Mouse (Mus musculus) kidney, embryonic 16.5 days (tissue): ENCODE results near the gene Shisa7. TPM values are rescaled to one million over a fixed set of nuclear protein-coding genes. Genes with fewer than 3 reads are reported as not detected.
"Not testable (repeated sequence)": the region's sequence is repeated elsewhere in the genome, so short reads cannot be mapped to it uniquely, and the experiment has no call there.

ENCODE experiments used
- ATAC-seq: fragments of 200-750 bp; cut with Nextera tagmentation; 2 replicates; pipeline ENCODE4 v1.8.0; 2017; ENCODE audit warnings: moderate TSS enrichment; ENCODE audit not compliant: low FRiP score, low TSS enrichment
- H3K27ac ChIP-seq: fragments of 300-500 bp; sonication (generic); 2 replicates; pipeline ENCODE4 v1.5.1; 2014; ENCODE audit warnings: low read length
- H3K27me3 ChIP-seq: fragments of 300-500 bp; sonication (generic); 2 replicates; pipeline ENCODE4 v1.6.1; 2014; ENCODE audit warnings: low read length, control low read depth, mixed read lengths; ENCODE audit not compliant: insufficient read depth
- H3K36me3 ChIP-seq: fragments of 300-500 bp; sonication (generic); 2 replicates; pipeline ENCODE4 v1.6.1; 2014; ENCODE audit warnings: low read length, control low read depth, mixed read lengths; ENCODE audit not compliant: insufficient read depth
- H3K4me1 ChIP-seq: fragments of 300-500 bp; sonication (generic); 2 replicates; pipeline ENCODE4 v1.6.1; 2014; ENCODE audit warnings: low read length, control low read depth, mixed read lengths; ENCODE audit not compliant: insufficient read depth
- H3K4me2 ChIP-seq: fragments of 300-500 bp; sonication (generic); replicated peaks from 2 replicates; pipeline ENCODE4 v1.6.1; 2014; ENCODE audit warnings: low read depth, low read length
- H3K4me3 ChIP-seq: fragments of 300-500 bp; sonication (generic); 2 replicates; pipeline ENCODE4 v1.5.1; 2014; ENCODE audit warnings: mild to moderate bottlenecking, low read length
- H3K9ac ChIP-seq: fragments of 300-500 bp; sonication (generic); replicated peaks from 2 replicates; pipeline ENCODE4 v1.6.1; 2014; ENCODE audit warnings: low read length
- H3K9me3 ChIP-seq: fragments of 300-500 bp; sonication (generic); 2 replicates; pipeline ENCODE4 v1.6.1; 2016; ENCODE audit warnings: low read length, control low read depth
- WGBS: fragments of 180-500 bp; shearing (Covaris S2); extraction: QIAGEN DNeasy Blood & Tissue Kit; methylation state at CpG from one replicate; pipeline ENCODE4 v1.1.7; 2014; 5-methylcytosine and 5-hydroxymethylcytosine counted together
- polyA plus RNA-seq: library from polyadenylated mRNA; unstranded; fragments of >200 nt; fragmentation: Nextera tagmentation; extraction: Ambion mirVana; gene quantifications from 2 replicates; pipeline ENCODE4 v1.2.1, GENCODE M21; 2015

Shisa7 gene
- polyA plus RNA-seq, 1 experiment from 2014 or later: 0.84 TPM

- Histone ChIP-seq H3K4me2 (no peak overlapping the region), H3K36me3 (no peaks in the 10 kb centered on the region), H3K27ac (no peak overlapping the region), H3K4me1 (peaks cover 3% of the 10 kb centered on the region; the same call in 1 of the 2 replicates), H3K4me3 (no peak overlapping the region), H3K27me3 (peaks cover 24% of the 10 kb centered on the region), H3K9me3 (no peaks in the 10 kb centered on the region), H3K9ac (no peak overlapping the region)
- 6% methylated on average over 12 of the region's 12 CpGs for WGBS
- ATAC-seq: no peak
Observed at GRCm38 (mm10) chr7:4830476-4830875, 14.0 kb downstream of the Shisa7 start.

DNA sequence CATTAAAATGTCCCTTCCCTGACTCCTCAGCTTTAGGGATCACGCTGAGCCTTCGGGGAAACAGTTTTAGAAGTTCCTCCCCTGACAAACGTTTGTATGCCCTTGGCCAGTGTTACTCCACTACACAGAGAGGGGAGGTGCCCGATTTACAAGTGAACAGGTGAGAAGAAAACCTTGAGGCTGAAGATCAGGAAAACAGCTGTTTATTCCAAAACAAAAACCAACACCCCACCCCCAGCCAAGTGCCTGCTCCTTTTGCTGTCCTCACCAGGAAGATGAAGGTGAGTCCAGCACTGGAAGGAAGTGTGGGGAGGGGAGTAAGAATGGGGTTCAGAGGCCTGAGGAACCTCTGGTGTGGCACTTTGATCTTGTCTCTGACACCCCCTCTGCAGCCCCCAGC, 19.1 kb downstream of the Shisa7 start:
- 50% methylated on average over 4 of the region's 4 CpGs for WGBS

GRCm38 (mm10) chr7:4822162-4822907, 22.2 kb downstream of the Shisa7 start:
- 60% methylated on average over 6 of the region's 6 CpGs for WGBS
- ATAC-seq: peak; percentile 71
- H3K27ac ChIP-seq: peak overlapping the region; percentile 43
- H3K9me3 ChIP-seq: no peaks in the 10 kb centered on the region
- no peak overlapping the region for H3K4me3 ChIP-seq
- peaks cover 12% of the 10 kb centered on the region for H3K4me1 ChIP-seq
- H3K4me2 ChIP-seq: no peak overlapping the region
- H3K36me3 ChIP-seq: no peaks in the 10 kb centered on the region
- H3K27me3 ChIP-seq: no peaks in the 10 kb centered on the region
- no peak overlapping the region for H3K9ac ChIP-seq

More for the DNA sequence above, 19.1 kb downstream of the Shisa7 start:
- Histone ChIP-seq H3K9me3 (no peaks in the 10 kb centered on the region), H3K36me3 (no peaks in the 10 kb centered on the region), H3K9ac (no peak overlapping the region), H3K4me1 (peaks cover 12% of the 10 kb centered on the region), H3K4me3 (no peak overlapping the region), H3K27ac (no peak overlapping the region), H3K27me3 (no peaks in the 10 kb centered on the region), H3K4me2 (no peak overlapping the region)
- ATAC-seq: no peak

- Histone ChIP-seq H3K9ac (no peak overlapping the region), H3K27ac (peak overlapping the region; percentile 43), H3K4me1 (peaks cover 12% of the 10 kb centered on the region), H3K4me2 (no peak overlapping the region), H3K36me3 (no peaks in the 10 kb centered on the region), H3K9me3 (no peaks in the 10 kb centered on the region), H3K4me3 (no peak overlapping the region), H3K27me3 (no peaks in the 10 kb centered on the region)
- no peak for ATAC-seq
- WGBS: 72% methylated on average over 4 of the region's 4 CpGs
Observed at GRCm38 (mm10) chr7:4821690-4822089, 22.8 kb downstream of the Shisa7 start.

- WGBS: 92% methylated on average over 7 of the region's 7 CpGs
- not testable (repeated sequence) for H3K27me3 ChIP-seq, H3K36me3 ChIP-seq, H3K4me2 ChIP-seq, H3K4me3 ChIP-seq, H3K9ac ChIP-seq, H3K27ac ChIP-seq, H3K9me3 ChIP-seq, ATAC-seq
- H3K4me1 ChIP-seq: peaks cover 12% of the 10 kb centered on the region
Observed at GRCm38 (mm10) chr7:4820925-4821324, 23.6 kb downstream of the Shisa7 start.

DNA sequence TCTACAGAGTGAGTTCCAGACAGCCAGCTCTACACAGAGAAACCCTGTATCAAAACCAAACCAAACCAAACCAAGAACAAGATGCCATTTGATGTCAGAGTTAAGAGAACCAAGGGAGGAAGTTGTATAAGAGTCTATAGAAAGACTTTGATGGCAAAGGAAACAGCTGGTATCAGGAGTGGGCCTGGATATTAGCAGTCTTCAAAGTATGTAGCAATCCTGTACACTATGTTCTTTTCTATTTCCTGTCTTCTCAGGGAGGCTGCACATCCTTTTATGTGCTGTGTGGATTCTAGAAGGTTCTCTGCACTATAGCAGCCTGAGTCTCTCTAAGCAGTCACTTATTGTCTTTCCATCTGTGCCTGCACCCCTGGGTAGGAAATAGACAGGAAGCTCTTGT, 27.9 kb downstream of the Shisa7 start:
- H3K4me3 ChIP-seq: no peak overlapping the region
- ATAC-seq: no peak
- H3K9ac ChIP-seq: no peak overlapping the region
- no peak overlapping the region for H3K4me2 ChIP-seq
- H3K9me3 ChIP-seq: no peaks in the 10 kb centered on the region
- no peaks in the 10 kb centered on the region for H3K36me3 ChIP-seq
- no peak overlapping the region for H3K27ac ChIP-seq
- H3K27me3 ChIP-seq: no peaks in the 10 kb centered on the region
- H3K4me1 ChIP-seq: peaks cover 5% of the 10 kb centered on the region; the same call in 1 of the 2 replicates

DNA sequence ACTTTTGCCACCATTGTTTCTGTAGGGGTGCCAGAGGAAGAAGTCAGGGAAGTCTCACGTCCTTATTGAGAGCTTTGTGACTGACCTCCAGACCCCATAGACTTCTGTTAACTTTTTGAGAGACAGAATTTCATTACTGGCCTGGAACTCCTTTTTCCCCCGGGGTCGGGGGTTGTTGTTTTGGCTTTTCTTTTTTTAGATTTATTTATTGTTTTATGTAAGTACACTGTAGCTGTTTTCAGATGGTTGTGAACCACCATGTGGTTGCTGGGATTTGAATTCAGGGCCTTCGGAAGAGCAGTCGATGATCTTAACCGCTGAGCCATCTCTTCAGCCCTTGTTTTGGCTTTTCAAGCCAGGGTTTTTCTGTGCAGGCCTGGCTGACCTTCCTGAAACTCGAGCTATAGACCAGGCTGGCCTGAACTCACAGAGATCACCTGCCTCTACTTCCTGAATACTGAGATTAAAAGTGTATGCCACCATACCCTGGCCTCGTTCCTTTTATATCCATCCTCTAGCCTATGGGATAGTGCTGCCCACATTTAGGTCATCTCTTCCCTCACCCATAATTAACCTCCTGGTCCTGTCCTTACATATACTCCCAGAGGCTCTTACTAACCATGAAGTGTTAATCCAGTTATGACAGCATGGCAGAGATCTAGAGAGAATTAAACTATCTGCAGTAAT, 31.2 kb downstream of the Shisa7 start:
- no peaks in the 10 kb centered on the region for H3K9me3 ChIP-seq
- H3K4me1 ChIP-seq: peaks cover 28% of the 10 kb centered on the region
- H3K9ac ChIP-seq: peak overlapping the region; percentile 81
- peak overlapping the region; percentile 77 for H3K4me2 ChIP-seq
- H3K4me3 ChIP-seq: peak overlapping the region; percentile 100
- WGBS: 22% methylated on average over 8 of the region's 8 CpGs
- no peak for ATAC-seq
- H3K27ac ChIP-seq: peak overlapping the region; percentile 95
- H3K36me3 ChIP-seq: peaks cover 21% of the 10 kb centered on the region
- H3K27me3 ChIP-seq: no peaks in the 10 kb centered on the region

DNA sequence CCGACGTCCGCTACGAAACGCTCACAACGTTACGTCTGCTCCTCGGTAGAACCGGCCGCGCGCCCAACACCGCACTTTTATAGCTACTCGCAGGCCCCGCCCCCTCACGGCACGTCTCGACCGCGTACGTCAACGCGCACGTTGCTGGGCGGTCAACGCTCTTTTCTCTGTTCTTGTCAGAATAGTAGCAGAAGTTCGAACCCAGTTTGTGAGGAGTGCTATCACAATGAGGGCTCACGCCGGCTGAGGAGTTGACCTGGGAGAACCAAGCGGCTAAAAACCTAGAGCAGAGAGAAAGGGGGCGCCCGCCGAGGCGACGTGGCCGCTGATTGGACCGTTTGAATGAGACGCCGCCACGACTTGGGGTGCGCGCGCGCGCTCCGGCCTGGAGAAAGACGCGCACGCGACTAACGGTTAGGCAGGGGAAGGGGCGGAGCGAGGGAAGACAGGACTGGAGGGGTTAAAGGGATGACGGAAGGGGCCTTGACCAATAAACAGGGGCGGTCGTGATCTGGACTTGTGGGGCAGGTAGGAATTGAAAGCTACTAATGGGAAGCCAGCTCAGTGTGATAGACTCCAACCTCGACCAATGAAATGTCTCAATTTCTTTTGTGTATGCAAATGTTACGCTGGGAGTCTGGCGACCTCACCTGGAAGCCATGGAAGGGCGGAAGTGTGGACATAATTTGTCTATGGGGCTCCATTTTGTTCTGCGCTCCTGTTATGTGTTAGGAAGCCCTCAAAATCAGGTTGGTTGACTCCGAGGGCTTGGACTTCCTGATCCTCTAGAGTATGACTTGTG, 32.0 kb downstream of the Shisa7 start, which contains the start of gene Ube2s:
Gene Ube2s (minus strand): TSS at position 288 of the 802 bp plus-strand sequence.
- ATAC-seq: peak; percentile 99
- under 1% methylated on average over 62 of the region's 62 CpGs for WGBS
- H3K9ac ChIP-seq: peak within 1 kb of the TSS; percentile 99
- no peaks in the 10 kb centered on the region for H3K9me3 ChIP-seq
- peak within 1 kb of the TSS; percentile 100 for H3K4me3 ChIP-seq
- H3K4me2 ChIP-seq: peak within 1 kb of the TSS; percentile 81
- H3K36me3 ChIP-seq: peaks cover 25% of the 10 kb centered on the region
- peak within 1 kb of the TSS; percentile 95 for H3K27ac ChIP-seq
- H3K27me3 ChIP-seq: no peaks in the 10 kb centered on the region
- peaks cover 28% of the 10 kb centered on the region for H3K4me1 ChIP-seq

DNA sequence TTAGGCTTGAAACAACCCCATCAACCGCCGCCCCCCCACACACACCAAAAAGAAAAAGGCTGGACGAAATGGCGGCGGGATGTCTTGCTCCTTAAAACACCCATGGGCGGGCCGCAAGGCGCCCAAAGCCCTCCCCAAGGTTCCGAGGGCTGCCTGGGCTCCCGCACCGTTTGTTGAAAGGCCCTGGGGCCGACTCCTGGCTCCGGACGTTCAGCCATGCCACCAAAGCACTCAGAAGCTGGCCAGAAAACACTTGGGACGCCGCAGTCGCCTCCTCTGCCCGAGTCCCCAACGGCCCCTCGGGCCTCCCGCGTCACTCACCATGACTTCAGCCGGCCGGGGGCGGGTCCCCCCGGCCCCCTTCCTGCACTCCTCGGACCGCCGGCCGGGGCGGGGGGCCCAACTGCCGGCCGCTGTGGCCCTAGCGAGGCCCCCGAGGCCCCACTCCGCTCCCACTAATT, 32.6 kb downstream of the Shisa7 start:
- Histone ChIP-seq H3K9me3 (no peaks in the 10 kb centered on the region), H3K36me3 (peaks cover 31% of the 10 kb centered on the region), H3K4me2 (peak overlapping the region; percentile 81), H3K9ac (peak overlapping the region; percentile 99), H3K27ac (peak overlapping the region; percentile 95), H3K4me3 (peak overlapping the region; percentile 100), H3K27me3 (no peaks in the 10 kb centered on the region), H3K4me1 (peaks cover 28% of the 10 kb centered on the region)
- WGBS: 0% methylated on average over 26 of the region's 36 CpGs
- no peak for ATAC-seq
